Mouse (Mus musculus) hematopoietic stem cell, adult 5-6 weeks (primary cell): ENCODE measurements around the gene Ankrd10. TPM values are rescaled to one million over a fixed set of nuclear protein-coding genes. Genes with fewer than 3 reads are reported as not detected.

Source experiments
- ATAC-seq, 2 experiments: fragments of 125-278 bp in 1 of 2; replicated peaks in 1 of 2; 2 replicates each; pipeline ENCODE4 v1.8.0; 2016 to 2017; ENCODE audit warnings: inconsistent platforms in 2 of 2, mild to moderate bottlenecking in 2 of 2, moderate number of reproducible peaks in 2 of 2, low read depth in 1 of 2, moderate TSS enrichment in 1 of 2; ENCODE audit not compliant: low FRiP score in 2 of 2, poor library complexity in 2 of 2, severe bottlenecking in 2 of 2, insufficient read depth in 1 of 2, low TSS enrichment in 1 of 2
- total RNA-seq: library from RNA; stranded (forward); fragments of 172-1452, 232-1000 nt; gene quantifications from 2 replicates; pipeline ENCODE4 v1.2.3, GENCODE M21; 2017

Ankrd10 gene
- total RNA-seq, 1 experiment from 2014 or later: 131 TPM

DNA sequence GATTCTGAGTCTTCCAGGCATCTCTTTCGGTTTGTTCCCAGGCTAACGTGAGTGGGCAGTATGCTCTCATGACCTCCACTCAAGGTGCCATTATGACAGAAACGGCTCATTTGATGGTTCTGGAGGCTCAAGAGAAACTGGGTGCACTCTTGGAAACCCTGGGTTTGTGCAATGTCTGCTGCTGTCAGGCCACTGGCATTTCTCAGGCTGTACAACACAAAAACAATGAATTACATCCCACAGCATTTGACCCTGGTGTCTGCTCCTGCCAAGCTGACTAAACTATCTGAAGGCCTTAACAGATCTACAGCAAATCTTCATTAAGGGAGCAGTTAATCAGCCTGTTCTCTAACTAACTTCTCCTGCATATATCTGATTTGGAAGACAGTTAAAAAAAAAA lies 16.5 kb downstream of the Ankrd10 start:
- ATAC-seq: no peak

DNA sequence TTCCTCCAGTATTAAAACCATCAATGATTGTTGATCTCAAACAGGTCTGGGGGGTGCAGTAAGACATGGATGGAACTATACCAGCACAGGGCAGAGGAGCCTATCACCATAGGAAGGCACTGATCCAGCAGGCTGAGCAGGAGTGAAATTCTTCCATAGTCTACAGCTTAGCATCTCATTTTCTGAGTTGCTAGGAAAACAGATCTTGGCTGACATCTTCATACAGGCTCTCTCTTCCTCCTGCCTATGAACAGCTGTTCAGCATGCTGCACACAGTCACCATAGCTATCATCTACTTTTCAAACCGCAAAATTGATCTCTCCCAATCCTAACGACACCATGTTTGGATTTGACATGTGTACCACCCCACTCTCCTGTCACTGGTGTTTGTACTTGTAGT lies 17.5 kb downstream of the Ankrd10 start:
- ATAC-seq: no peak

DNA sequence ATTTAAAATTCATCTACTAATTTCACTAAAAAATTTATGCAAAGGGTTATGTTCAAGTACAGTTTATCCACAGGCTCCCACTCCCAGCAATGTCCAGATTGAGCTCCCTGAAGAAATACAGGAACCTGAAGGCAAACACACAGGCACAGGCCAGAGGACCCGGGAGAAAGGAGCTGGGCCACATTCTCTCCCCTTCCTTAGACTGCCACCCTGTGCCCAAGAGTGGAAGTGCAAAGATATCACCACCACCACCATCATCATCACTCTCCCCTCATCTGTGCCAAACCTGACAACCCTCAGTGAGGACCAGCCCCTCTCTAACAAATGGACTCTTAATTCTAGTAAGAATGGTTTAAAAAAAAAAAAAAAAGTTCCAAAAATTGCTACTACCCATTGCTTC lies 19.3 kb downstream of the Ankrd10 start:
- peak; percentile 90 to 94 for ATAC-seq

DNA sequence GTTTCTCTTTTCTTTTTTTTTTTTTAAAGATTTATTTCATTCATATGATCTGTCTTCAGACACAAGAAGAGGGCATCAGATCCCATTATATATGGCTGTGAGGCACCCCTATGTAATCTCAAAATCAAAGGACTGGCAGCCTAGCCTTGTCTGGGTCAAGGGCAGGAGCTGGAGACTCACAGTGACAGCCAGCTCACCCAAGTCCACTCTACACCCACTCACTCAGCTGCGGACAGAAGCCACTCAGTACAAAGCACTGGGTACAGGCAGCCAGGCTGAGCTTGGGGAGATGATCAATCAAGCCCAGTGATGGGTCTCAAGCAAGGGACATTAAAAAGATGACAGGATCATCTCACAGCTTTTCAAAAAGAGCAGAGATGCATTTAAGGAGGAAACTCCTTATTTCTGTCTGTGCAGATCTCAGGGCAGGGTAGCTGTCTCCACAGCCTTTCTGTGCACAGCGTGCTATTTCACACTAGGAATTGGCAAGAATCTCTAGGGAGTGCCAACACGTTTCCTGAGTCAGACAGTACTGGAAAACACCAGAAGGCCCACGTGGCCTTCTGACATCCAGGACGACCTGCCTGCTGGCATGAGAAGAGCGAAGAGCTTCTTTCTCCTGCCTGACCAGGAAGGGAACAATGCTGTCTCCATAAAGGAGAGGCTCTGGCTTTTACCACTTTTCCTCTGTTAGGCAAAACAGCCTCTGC lies 21.3 kb downstream of the Ankrd10 start:
- ATAC-seq: no peak

DNA sequence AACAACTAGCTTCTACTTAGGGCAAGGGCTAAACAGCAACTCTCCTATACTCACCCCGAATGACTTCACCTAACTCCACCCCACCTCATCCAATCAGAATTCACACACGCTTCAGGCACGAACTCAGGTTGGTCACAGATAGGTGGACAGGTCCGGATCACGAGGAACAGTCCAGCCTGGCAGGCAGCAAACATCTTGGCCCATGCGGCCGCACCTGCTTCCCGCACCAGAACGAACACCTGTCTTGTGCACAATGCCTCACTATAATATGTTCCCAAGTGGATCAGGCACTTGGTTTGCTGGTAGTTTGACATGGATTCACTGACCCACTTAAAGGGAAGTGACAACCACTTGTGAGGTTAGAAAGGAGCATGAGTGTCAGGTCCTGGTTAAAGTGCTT lies 26.7 kb downstream of the Ankrd10 start:
- no peak for ATAC-seq

DNA sequence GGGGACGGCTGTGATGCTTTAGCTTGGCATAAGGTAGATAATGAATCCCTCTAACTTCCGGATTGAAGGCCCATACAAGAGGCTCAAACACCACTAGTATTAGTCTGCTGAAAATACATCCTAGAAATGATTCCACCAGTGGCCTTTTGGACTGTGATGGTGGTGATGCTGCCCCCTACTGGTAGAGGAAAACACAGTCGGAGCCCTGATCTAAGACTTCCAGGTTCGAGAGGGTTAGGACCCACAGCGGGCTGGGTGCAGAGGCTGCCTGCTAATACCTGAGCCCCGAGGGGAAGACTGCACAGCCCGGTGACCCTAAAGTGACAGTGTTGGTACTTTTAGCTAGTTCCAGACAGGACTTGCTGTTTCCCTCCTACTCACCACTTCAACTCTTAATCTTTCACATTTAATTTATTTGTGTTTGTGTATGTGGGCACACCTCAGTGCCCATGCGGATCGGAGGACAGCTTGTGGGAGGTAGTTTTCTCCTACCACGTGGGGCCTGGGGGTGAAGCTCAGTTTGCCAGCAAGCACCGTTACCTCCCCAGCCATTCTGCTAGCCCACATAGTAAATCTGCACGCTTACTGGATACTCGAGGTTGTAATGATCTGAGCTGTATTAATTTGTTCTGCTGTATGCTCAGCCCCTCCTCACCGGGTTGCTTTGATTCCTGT lies 33.4 kb downstream of the Ankrd10 start:
- peak; percentile 87 to 94 for ATAC-seq

DNA sequence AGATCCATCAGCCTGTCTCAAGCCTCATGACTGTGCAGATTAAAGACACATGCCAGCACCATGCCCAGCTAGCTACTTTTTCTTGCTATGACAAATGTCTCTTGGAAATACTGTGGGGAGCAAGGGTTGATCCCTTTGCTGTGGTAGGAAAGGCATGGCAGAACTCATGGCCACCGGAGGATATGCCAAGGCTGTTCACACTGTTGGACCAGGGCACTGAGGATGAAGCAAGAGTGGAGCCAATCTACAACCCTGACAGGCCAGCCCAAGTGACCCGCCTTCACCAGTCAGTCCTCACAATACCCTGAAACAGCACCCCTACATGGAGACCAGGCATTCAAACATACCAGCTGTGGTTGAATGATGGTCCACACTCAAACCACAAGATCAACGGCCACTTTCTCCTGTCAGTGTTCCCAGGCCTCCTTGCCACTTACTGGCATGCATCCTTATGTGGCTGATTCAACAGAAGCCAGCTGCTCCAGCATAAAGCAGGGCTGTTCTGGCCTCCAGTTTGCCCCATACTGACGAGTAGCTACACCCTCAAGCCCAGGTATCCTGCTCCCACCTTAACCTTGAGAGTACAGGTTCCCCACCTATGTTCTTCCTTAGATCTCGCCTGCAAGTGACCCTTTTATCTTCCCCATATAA lies 35.1 kb downstream of the Ankrd10 start:
- ATAC-seq: no peak

DNA sequence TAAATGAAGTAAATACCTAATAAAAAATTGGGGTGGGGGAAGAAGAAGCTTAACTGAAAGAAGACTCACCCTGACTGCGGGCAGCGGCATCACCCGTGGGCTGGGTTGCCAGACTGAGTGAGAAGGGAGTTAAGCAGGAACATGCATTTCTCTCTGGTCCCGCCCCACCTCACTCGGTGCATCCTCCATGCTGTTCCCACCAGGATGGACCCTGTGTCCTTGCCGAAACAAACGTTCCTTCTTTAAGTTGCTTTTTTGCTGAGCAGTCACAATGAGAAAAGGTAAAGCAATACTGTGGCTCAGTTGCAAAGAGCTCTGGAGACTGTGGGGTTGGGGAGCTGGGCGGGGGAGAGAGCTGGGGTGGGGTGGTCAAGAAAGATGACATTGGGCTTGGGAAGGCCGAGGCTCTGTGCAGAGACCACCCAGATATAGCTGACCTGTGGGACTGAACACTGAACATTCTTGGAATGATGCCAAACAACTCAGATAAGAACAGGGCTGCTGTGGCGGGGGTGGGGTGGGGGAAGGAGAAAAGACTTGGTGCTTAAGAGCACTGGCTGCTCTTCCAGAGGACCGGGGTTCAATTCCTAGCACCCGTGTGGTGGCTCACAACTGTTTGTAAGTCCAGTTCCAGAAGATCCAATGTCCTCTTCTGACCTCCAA lies 42.2 kb downstream of the Ankrd10 start:
- ATAC-seq: no peak

DNA sequence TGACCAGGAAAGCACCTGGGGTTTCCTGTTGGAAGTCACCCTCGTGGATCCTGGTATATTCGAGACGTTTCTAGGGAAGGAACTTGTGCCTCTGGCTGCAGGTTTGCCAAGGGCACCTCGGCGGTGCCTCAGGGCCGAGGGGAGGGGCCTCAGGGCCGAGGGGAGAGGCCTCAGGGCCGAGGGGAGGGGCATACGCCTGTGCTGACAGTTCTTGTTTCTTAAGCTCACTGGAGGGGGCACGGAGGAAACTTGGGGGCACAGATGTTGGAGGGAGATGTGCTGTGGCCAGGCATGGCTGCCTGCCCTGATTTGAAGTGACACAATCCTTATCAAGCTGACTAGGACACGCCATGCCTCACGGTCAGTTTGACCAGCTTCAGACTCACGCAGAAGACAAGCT lies 43.3 kb downstream of the Ankrd10 start:
- peak; percentile 95 to 99 for ATAC-seq

DNA sequence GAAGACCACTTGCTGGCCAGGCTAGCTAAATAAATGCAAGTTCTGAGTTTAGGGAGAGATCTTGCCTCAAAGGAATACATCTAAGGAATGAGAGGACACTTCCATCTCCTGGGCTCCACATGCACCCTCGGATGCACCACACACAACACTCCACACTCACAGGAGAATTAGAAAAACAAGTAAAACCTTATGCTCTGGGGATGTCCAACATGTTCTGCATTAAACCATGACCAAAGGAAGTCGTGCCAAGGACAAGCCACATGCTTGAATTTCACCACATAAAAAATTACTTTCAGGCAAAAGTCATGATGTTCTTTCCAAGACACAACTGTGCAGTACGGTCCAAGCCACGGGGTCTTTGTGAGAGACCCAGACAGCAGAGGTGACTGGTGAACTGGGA lies 43.7 kb downstream of the Ankrd10 start:
- peak; percentile 5 to 18; a peak in 1 of 4 replicates for ATAC-seq

DNA sequence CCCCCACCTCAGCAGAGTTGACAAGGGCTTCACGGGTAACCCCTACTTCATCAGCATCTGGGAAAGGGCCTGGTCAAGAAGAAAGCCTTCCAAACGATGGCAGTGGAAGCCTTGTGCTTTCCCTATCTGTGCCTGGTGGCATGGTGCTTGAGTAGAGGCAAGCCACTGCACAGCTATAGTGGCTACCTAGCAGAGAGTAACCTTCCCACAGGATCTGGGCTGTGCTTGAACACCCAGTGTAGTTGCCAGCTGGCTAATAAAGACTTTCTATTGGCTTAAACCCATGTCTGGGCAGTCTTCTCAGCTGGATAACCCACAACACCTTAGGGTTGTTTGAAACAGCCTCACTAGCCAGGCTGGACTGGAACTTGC lies 49.2 kb downstream of the Ankrd10 start:
- 0 out of 4 replicates have a peak, but pooled peaks of 1 of the 2 experiments have one; percentile 8 for ATAC-seq

DNA sequence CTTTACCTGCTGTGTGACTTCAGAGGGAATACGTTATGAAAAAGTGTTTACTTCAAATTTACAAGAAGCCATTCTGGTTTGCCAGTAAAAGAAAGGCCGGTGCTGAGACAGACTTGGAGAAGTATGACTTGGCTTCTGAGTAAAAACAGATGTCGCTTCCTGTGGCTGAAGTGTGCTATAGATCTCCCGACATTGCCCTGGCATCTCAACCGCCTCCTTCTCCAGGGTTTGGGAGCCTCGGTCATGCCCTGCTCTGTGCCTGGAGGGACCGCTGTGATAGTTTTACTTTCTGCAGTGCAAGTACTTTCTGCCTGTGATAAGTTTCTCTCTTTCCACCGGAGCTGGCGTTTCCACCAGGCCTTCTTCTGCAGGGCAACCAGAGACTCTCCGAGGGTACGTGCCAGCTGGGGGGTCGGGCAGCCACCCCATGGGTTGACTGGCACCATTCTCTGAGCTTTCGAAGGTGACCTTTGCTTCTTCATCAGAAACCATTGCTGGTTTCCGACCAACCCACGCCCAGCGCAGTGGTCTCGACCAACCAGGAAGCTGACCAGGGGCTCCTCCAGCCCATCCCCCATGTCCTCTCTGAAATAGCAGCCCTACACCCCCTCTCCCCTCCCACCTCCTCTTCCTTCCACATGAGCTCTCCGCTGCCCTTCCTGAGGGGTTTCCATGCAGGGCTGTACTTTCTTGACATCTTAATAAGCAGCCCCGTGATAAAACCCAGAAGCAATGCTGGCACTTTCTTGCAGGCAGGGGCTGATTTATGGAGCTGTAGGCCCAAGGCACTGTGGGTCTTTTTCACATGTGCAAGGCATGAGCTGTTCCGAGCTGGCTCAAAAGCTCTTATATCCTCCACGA lies 49.8 kb downstream of the Ankrd10 start:
- ATAC-seq: peak; percentile 46 to 56

DNA sequence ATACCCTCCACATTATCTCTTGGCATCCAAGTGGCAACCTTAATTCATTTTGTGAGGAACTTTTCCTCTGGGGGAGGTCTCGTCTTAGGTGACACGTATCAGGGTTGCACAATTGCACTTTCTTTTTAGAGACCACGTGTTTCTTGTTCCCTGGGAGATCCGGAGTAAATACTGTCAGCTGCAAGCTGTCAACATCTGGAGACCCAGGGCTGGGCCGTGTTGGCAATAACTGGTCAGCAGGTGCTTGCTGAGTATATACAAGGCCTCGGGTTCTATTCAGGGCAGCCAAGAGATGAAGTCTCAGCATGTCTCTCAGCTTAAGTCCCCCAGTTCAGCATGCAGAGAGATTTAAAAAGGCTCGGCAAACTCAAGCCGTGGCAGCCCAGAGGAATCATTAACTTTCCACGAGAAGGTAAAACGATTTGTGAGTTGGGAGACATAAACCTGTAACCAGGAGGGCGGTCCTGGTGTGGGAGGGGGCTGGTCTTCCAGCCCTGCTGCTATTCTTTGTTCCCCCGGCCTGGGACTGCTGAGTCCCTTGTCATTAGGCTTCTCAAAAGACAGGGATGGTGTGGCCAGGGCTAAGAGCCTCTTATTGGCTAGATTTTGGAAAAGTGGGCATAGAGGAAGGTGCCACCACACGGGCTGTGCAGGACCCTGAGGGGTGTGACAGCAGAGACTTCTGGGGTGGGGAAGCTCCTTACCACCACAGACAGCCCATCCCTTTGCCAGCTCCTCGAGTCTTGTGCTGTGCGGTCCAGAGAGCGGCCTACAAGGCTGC lies 59.8 kb downstream of the Ankrd10 start:
- peak; percentile 55 to 61; a peak in 3 of 4 replicates for ATAC-seq

DNA sequence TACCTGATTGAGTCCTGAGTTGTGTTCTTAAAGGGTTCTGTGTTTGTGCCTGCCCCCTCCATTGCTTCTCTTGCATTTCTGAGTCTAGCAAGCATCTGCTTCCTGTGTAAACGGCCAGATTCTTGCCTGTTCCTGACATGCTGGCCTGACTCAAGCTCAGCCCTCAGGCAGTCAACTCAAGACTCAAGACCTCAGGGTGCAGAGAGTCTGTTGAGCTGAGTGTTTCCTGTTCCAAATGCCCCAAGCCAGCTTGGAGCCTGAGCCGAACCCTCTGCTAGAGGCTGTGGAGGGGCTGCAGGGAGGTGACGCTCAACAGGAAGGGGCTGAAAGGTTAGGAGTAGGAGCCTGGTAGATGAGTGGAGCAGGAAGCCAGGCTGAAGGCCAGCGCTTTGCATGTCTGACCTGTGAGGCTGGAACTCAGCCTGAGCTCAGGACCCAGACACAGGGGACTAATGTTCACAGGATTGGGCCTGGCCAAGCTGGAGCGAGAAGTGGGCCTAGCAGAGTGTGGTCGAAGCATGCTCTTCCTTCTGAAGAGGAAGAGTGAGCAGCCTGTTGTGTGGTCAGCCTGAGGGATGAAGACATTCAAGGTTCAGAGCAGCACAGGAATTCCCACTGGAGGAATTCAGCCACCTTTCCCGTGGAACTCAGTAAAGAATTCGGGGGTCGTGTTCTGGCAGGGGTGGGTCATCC lies 60.5 kb downstream of the Ankrd10 start:
- ATAC-seq: peak; percentile 82

DNA sequence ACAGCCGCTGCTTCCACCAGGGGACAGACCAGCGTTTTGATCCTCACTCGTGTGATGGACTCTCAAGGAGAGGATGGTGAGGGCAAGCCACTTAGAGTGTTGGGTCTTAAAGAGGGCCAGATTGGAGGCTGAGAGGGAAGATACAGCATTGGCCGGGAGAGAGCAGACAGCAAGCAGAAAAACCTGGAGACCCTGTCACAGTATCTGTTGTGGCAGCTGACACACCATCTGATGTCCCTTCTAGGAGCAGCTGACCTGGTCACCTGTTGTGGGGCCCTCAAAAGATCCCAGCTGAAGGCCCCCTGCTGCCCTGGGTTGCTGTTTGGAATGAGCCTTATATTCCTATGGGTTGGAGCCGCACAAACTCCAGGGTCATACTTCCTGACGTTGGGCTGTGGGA lies 63.1 kb downstream of the Ankrd10 start:
- ATAC-seq: no peak

DNA sequence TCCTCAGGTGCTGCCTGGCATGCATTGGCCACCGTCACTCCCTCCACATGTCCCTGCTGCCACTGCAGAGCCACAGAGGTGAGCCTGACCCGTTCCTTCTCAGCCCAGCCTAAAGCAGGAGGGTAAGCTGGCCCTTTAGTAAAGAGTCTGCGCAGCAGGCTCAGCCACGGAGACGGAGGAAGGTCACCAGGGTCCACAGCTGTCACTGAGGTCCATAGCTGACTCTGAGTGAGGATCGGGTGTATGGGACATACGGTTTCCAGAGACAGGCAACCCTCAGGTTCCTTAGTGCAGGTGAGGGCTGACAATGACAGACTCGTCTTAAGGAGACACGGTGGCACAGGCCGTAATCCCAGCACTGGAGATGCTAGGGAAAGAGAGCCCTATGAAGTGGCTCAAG lies 63.6 kb downstream of the Ankrd10 start:
- no peak for ATAC-seq
